Mouse (Mus musculus) gastrocnemius, postnatal 36 days (tissue): Measurements from ENCODE around the gene Map6. TPM values are rescaled to one million over a fixed set of nuclear protein-coding genes. Genes with fewer than 3 reads are reported as not detected.

Source experiments
- DNase-seq, 2 experiments: peaks; one replicate each; pipeline ENCODE4 v3.0.0; 2022
- intact Hi-C: fragments of 180-260 bp; cut with DNase I; formaldehyde crosslinking; loops from one replicate; pipeline ENCODE4 v1.15.1; 2025
- long read RNA-seq, 2 experiments: library from polyadenylated mRNA; stranded (forward); transcript quantifications; one replicate each; pipeline ENCODE4 v2.0.0; 2021
- total RNA-seq, 2 experiments: library from RNA; stranded (reverse); gene quantifications; 2 replicates each; pipeline ENCODE4 v1.2.3; 2021

Gene Map6
- 1 to 10 TPM; 3.1 to 3.4 TPM for total RNA-seq
- long read RNA-seq, experiment 1, partial matches to known transcripts, result 0 of 6 reads
- long read RNA-seq, experiment 1, other reads (novel, unspliced or antisense), result 1 of 6 reads
- long read RNA-seq, experiment 2, partial matches to known transcripts, result 0 of 3 reads
- long read RNA-seq, experiment 2, other reads (novel, unspliced or antisense), result 1 of 3 reads

- DNase-seq, result no peak
- intact Hi-C loops, result no loop called here
Observed at GRCm38 (mm10) chr7:99267251-99267896, at the start of gene Map6. Gene Map6, plus strand, starts transcription at chr7:99267447.

- intact Hi-C loops, result no loop called here
- DNase-seq, result no peak
Observed at GRCm38 (mm10) chr7:99224225-99224624, 43.0 kb upstream of the Map6 start.

GRCm38 (mm10) chr7:99224648-99225190, 42.5 kb upstream of the Map6 start:
- DNase-seq, result no peak
- intact Hi-C loops, result loop anchor here (5.0 kb wide), 1 partner anchor 42 kb away; the partner anchor contains the start of gene Dgat2

GRCm38 (mm10) chr7:99225421-99225820, 41.8 kb upstream of the Map6 start:
- DNase-seq, result no peak
- intact Hi-C loops, result loop anchor here (5.0 kb wide), 1 partner anchor 43 kb away; the partner anchor contains the start of gene Dgat2

- intact Hi-C loops, result loop anchor here (5.0 kb wide), 1 partner anchor 44 kb away; the partner anchor contains the start of gene Dgat2
- no peak for DNase-seq
Observed at GRCm38 (mm10) chr7:99226662-99227061, 40.6 kb upstream of the Map6 start.

GRCm38 (mm10) chr7:99227267-99227666, 40.0 kb upstream of the Map6 start:
- DNase-seq, result no peak
- intact Hi-C loops, result loop anchor here (5.0 kb wide), 1 partner anchor 45 kb away; the partner anchor contains the start of gene Dgat2

GRCm38 (mm10) chr7:99228825-99229224, 38.4 kb upstream of the Map6 start:
- DNase-seq, result no peak
- intact Hi-C loops, result loop anchor here (5.0 kb wide), 1 partner anchor 47 kb away; the partner anchor contains the start of gene Dgat2

- intact Hi-C loops, result loop anchor here (5.0 kb wide), 1 partner anchor 47 kb away; the partner anchor contains the start of gene Dgat2
- peak in 1 of 2 experiments; percentile 50 for DNase-seq
Observed at GRCm38 (mm10) chr7:99229411-99229810, 37.8 kb upstream of the Map6 start.

GRCm38 (mm10) chr7:99230061-99230747, 37.0 kb upstream of the Map6 start:
- DNase-seq, result no peak
- intact Hi-C loops, result loop anchor here (5.0 kb wide), 1 partner anchor 123 kb away; no protein-coding TSS in a partner anchor

GRCm38 (mm10) chr7:99232571-99232970, 34.7 kb upstream of the Map6 start:
- DNase-seq, result no peak
- intact Hi-C loops, result loop anchor here (5.0 kb wide), 1 partner anchor 125 kb away; no protein-coding TSS in a partner anchor

GRCm38 (mm10) chr7:99234916-99235315, 32.3 kb upstream of the Map6 start:
- intact Hi-C loops, result loop anchor here (5.0 kb wide), 1 partner anchor 128 kb away; no protein-coding TSS in a partner anchor
- DNase-seq, result no peak

GRCm38 (mm10) chr7:99235657-99236056, 31.6 kb upstream of the Map6 start:
- intact Hi-C loops, result no loop called here

GRCm38 (mm10) chr7:99236888-99237660, 30.2 kb upstream of the Map6 start:
- intact Hi-C loops, result no loop called here
- no peak for DNase-seq

More at GRCm38 (mm10) chr7:99235657-99236056, 31.6 kb upstream of the Map6 start:
- no peak for DNase-seq

GRCm38 (mm10) chr7:99238417-99238816, 28.8 kb upstream of the Map6 start, which contains the start of gene Mogat2:
Gene Mogat2, minus strand, starts transcription at chr7:99238619.
- intact Hi-C loops, result no loop called here
- DNase-seq, result no peak

GRCm38 (mm10) chr7:99242097-99242496, 25.1 kb upstream of the Map6 start:
- DNase-seq, result no peak
- intact Hi-C loops, result no loop called here

GRCm38 (mm10) chr7:99248157-99248742, 19.0 kb upstream of the Map6 start:
- no peak for DNase-seq
- intact Hi-C loops, result loop anchor here (2.0 kb wide), 1 partner anchor 139 kb away; no protein-coding TSS in a partner anchor

GRCm38 (mm10) chr7:99248906-99249581, 18.2 kb upstream of the Map6 start:
- intact Hi-C loops, result loop anchor here (2.0 kb wide), 1 partner anchor 140 kb away; no protein-coding TSS in a partner anchor
- no peak for DNase-seq

GRCm38 (mm10) chr7:99249582-99249911, 17.7 kb upstream of the Map6 start:
- no peak for DNase-seq
- intact Hi-C loops, result loop anchor here (2.0 kb wide), 1 partner anchor 141 kb away; no protein-coding TSS in a partner anchor

GRCm38 (mm10) chr7:99250386-99250785, 16.9 kb upstream of the Map6 start:
- no peak for DNase-seq
- intact Hi-C loops, result no loop called here
